In the genomic region with DNA sequence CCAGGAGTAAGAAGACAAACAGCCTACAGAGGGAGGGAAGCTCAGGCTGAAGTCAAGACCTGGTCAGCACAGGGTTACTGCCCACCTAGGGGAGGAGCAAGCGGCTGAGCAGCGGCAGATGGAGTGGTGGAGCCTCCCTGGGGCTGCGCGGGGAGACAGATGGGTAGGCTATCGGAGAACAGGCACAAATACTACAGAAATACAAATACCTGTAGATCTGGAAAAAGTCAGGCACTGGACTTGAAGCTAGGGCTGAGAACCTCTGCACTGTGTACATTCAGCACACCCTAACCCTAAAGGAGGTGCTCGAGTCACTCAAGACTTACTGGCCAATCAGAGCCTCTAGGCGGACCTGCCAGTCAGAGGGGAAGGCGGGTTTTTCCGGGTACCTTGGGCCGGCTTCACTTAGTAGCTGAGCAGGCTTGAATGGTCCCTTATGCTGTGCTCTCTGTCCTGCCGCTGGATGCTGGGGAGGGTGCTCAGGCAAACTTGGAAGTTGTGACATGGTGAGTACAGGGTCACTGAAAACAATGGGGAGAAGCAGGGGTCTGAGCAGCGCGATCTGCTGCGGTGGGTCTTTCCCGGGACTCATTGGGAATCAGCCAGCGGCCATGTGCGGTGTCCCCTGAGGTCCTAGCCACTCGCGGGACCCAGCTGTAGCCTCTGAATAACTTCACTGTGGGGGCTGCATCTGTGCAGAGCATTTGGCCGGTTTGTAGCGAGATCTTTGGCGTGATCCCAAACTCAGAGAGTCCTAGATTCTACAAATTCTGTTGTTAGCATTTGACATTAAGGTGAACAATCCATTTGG, we compare ENCODE assay signal across 8 mouse cellular contexts. TPM values are rescaled to one million over a fixed set of nuclear protein-coding genes. Genes with fewer than 3 reads are reported as not detected.
A peak's percentile ranks its signal among the peaks of the same experiment; 100 is the strongest.
DNase-seq lines count a peak whose midpoint lies in the region; ATAC-seq lines count a peak whose summit lies in the region.
"Not testable (repeated sequence)": the region's sequence is repeated elsewhere in the genome, so short reads cannot be mapped to it uniquely, and the experiment has no call there.

A gene (plus strand): TSS at position 140 of the 811 bp plus-strand sequence.

- ATAC-seq in forebrain, embryonic 14.5 days = peak; percentile 99
- ATAC-seq in neural tube, embryonic 15.5 days (ENCODE audit: low FRiP score) = peak; percentile 99

- H3K36me3 ChIP-seq in forebrain, embryonic 14.5 days (ENCODE audit: control insufficient read depth, insufficient read depth, low read length); neural tube, embryonic 15.5 days: not testable (repeated sequence)

- H3K9me3 ChIP-seq in forebrain, embryonic 14.5 days (replicated peaks; ENCODE audit: control insufficient read depth, low read length); neural tube, embryonic 15.5 days (replicated peaks): not testable (repeated sequence)

- intact Hi-C loops in heart, postnatal 14 days (cut with DNase I) = loop anchor here (5.0 to 10.0 kb wide), 2 partner anchors 51 to 369 kb away; a partner anchor contains a TSS

- peak; percentile 81 for DNase-seq in ES-CJ7 (ENCODE audit: low read depth, low spot score)
- DNase-seq in cerebellum, adult 11 months = peak; percentile 85
- DNase-seq in forebrain, embryonic 14.5 days (ENCODE audit: low spot score) = peak; percentile 89
- peak; percentile 88 to 91 for DNase-seq in heart, postnatal 14 days
- DNase-seq in layer of hippocampus, adult 11-12 months (ENCODE audit: low spot score) = peak; percentile 91
- DNase-seq in lung, adult 18-20 months = peak; percentile 93
- DNase-seq in testis, postnatal 14 days (ENCODE audit: low spot score) = peak; percentile 87

- H3K4me2 ChIP-seq in forebrain, embryonic 14.5 days (ENCODE audit: low read length) = peak within 1 kb of the TSS; percentile 50
- peak within 1 kb of the TSS; percentile 63 for H3K4me2 ChIP-seq in neural tube, embryonic 15.5 days

- under 1% methylated on average over 22 of the region's 22 CpGs for WGBS in forebrain, embryonic 14.5 days
- WGBS in neural tube, embryonic 15.5 days = under 1% methylated on average over 22 of the region's 22 CpGs

- H3K4me1 ChIP-seq in forebrain, embryonic 14.5 days (ENCODE audit: control insufficient read depth, insufficient read depth, low read length) = not testable (repeated sequence)
- peaks cover 17% of the 10 kb centered on the region for H3K4me1 ChIP-seq in neural tube, embryonic 15.5 days

- not testable (repeated sequence) for H3K27ac ChIP-seq in forebrain, embryonic 14.5 days (ENCODE audit: low read depth, low read length)
- H3K27ac ChIP-seq in neural tube, embryonic 15.5 days (replicated peaks) = peak within 1 kb of the TSS; percentile 71

- peak within 1 kb of the TSS; percentile 45 for H3K4me3 ChIP-seq in forebrain, embryonic 14.5 days (ENCODE audit: low read depth, low read length)
- peak within 1 kb of the TSS; percentile 59 for H3K4me3 ChIP-seq in neural tube, embryonic 15.5 days (replicated peaks)

- peak within 1 kb of the TSS; percentile 56 for H3K9ac ChIP-seq in forebrain, embryonic 14.5 days (ENCODE audit: low read length)
- peak within 1 kb of the TSS; percentile 56 for H3K9ac ChIP-seq in neural tube, embryonic 15.5 days (replicated peaks)

- not testable (repeated sequence) for H3K27me3 ChIP-seq in forebrain, embryonic 14.5 days (replicated peaks; ENCODE audit: control insufficient read depth, insufficient read depth, low read length); neural tube, embryonic 15.5 days (replicated peaks)

RNA-seq across cellular contexts. Expression of the gene that starts here (rescaled TPM):
- polyA plus RNA-seq in forebrain, embryonic 14.5 days (2014; fragmentation: Nextera tagmentation; extraction: Ambion mirVana) = 0.33 and 0.43 TPM in 2 replicates
- total RNA-seq in heart, postnatal 14 days (2021) = 1 to 10 TPM; 3.9 to 7.5 TPM
- 0.56 and 0.68 TPM in 2 replicates for polyA plus RNA-seq in neural tube, embryonic 15.5 days (2015; fragmentation: Nextera tagmentation; extraction: Ambion mirVana)

Comparison
In these comparisons a context has a peak if more than half of its experiments do, and no peak if none do; other contexts are left out.
1. Peak in DNase-seq, ATAC-seq, H3K4me3 ChIP-seq, H3K9ac ChIP-seq and H3K4me2 ChIP-seq in forebrain, embryonic 14.5 days; RNA of the gene not detected or under 1 TPM.
2. Peak in ATAC-seq, H3K4me3 ChIP-seq, H3K27ac ChIP-seq, H3K9ac ChIP-seq and H3K4me2 ChIP-seq in neural tube, embryonic 15.5 days; RNA of the gene not detected or under 1 TPM.